9 mouse cellular contexts compared by ENCODE assay signal in the genomic region with DNA sequence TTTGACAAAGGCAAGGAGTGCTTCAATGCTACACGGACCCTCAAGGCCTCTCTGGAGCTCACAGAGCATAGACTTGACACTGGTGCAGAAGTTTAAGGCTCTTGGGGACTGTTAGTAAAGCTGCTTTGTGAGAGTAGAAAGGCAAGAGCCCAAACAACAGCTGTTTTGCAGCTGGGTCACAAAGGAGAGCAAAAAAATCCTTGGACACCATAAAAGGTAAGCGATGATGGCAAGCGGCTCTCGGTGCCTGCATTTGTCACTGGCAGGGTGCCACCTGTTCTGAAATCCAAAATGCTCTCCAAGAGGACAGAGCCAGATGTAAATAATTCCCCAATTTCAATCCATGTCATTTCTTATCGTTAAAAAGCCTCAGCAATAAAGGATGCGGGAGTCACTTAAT.
A peak's percentile ranks its signal among the peaks of the same experiment; 100 is the strongest.
DNase-seq lines count a peak whose midpoint lies in the region; ATAC-seq and TF ChIP-seq lines count a peak whose summit lies in the region.
"Had no signal": no experiment of that assay in that cellular context is flagged by ENCODE, and none has a peak within 500 bp of the region (broad histone marks: within the 10 kb centered on the region; RNA-seq: fewer than 3 reads in every experiment).

No protein-coding gene starts in this region.

- H3K4me1 ChIP-seq in embryonic facial prominence, embryonic 15.5 days: 0 out of 2 replicates have a peak, but pooled peaks cover 6% of the 10 kb centered on the region
- peaks cover 11% of the 10 kb centered on the region for H3K4me1 ChIP-seq in limb, embryonic 10.5 days
- H3K4me1 ChIP-seq in stomach, embryonic 16.5 days (ENCODE audit: control insufficient read depth, insufficient read depth, low read length): peaks cover 2% of the 10 kb centered on the region; the same call in 1 of the 2 replicates
- H3K4me1 ChIP-seq in midbrain, embryonic 10.5 days: no peaks in the 10 kb centered on the region
- H3K4me1 ChIP-seq: liver, embryonic 13.5 days had no signal

- peak overlapping the region; percentile 66 for H3K27ac ChIP-seq in layer of hippocampus, adult 2 months
- peak overlapping the region; percentile 58; the same call in 1 of the 2 replicates for H3K27ac ChIP-seq in embryonic facial prominence, embryonic 15.5 days (replicated peaks)
- peak overlapping the region; percentile 56; the same call in 1 of the 2 replicates for H3K27ac ChIP-seq in limb, embryonic 10.5 days
- H3K27ac ChIP-seq in stomach, embryonic 16.5 days (ENCODE audit: low read length): peak overlapping the region; percentile 51
- no peak overlapping the region for H3K27ac ChIP-seq in midbrain, embryonic 10.5 days (replicated peaks)
- H3K27ac ChIP-seq: liver, embryonic 13.5 days had no signal

- H3K4me2 ChIP-seq in embryonic facial prominence, embryonic 15.5 days (replicated peaks): no peak overlapping the region
- peak overlapping the region; percentile 24 for H3K4me2 ChIP-seq in stomach, embryonic 16.5 days (ENCODE audit: low read depth, low read length)
- H3K4me2 ChIP-seq: liver, embryonic 13.5 days had no signal

- H3K27me3 ChIP-seq in embryonic facial prominence, embryonic 15.5 days: no peaks in the 10 kb centered on the region
- no peaks in the 10 kb centered on the region for H3K27me3 ChIP-seq in limb, embryonic 10.5 days (ENCODE audit: low read depth, poor library complexity, severe bottlenecking)
- H3K27me3 ChIP-seq in stomach, embryonic 16.5 days (ENCODE audit: control insufficient read depth, insufficient read depth, low read length): no peaks in the 10 kb centered on the region
- H3K27me3 ChIP-seq in midbrain, embryonic 10.5 days (ENCODE audit: low read depth, poor library complexity, severe bottlenecking): no peaks in the 10 kb centered on the region
- H3K27me3 ChIP-seq: liver, embryonic 13.5 days had no signal

- no peak for TF ChIP-seq CTCF in layer of hippocampus, adult 2 months (conservative IDR thresholded peaks at IDR 0.05)

- no peaks in the 10 kb centered on the region for H3K36me3 ChIP-seq in embryonic facial prominence, embryonic 15.5 days
- H3K36me3 ChIP-seq in limb, embryonic 10.5 days: no peaks in the 10 kb centered on the region
- H3K36me3 ChIP-seq in stomach, embryonic 16.5 days (ENCODE audit: control insufficient read depth, insufficient read depth, low read length): no peaks in the 10 kb centered on the region
- no peaks in the 10 kb centered on the region for H3K36me3 ChIP-seq in midbrain, embryonic 10.5 days
- H3K36me3 ChIP-seq: liver, embryonic 13.5 days had no signal

- no peak overlapping the region for H3K9ac ChIP-seq in embryonic facial prominence, embryonic 15.5 days
- H3K9ac ChIP-seq in stomach, embryonic 16.5 days (ENCODE audit: low read length): no peak overlapping the region
- H3K9ac ChIP-seq: liver, embryonic 13.5 days had no signal

- peak; percentile 34; the same call in 1 of the 2 replicates for ATAC-seq in embryonic facial prominence, embryonic 15.5 days (ENCODE audit: insufficient number of reproducible peaks, low FRiP score, low TSS enrichment, low read depth)
- ATAC-seq in stomach, embryonic 16.5 days (ENCODE audit: insufficient read depth, low FRiP score): no peak
- ATAC-seq in erythroid progenitor cell, adult 5-6 weeks (replicated peaks; ENCODE audit: low FRiP score, poor library complexity, severe bottlenecking): no peak

- WGBS in embryonic facial prominence, embryonic 15.5 days: 33% methylated on average over 6 of the region's 6 CpGs
- 68% methylated on average over 6 of the region's 6 CpGs for WGBS in limb, embryonic 10.5 days
- WGBS in stomach, embryonic 16.5 days: 48% methylated on average over 6 of the region's 6 CpGs
- WGBS in midbrain, embryonic 10.5 days: 87% methylated on average over 6 of the region's 6 CpGs

- H3K9me3 ChIP-seq in embryonic facial prominence, embryonic 15.5 days (replicated peaks): no peaks in the 10 kb centered on the region
- no peaks in the 10 kb centered on the region for H3K9me3 ChIP-seq in limb, embryonic 10.5 days (replicated peaks)
- no peaks in the 10 kb centered on the region for H3K9me3 ChIP-seq in stomach, embryonic 16.5 days (replicated peaks; ENCODE audit: control insufficient read depth, low read length)
- H3K9me3 ChIP-seq in midbrain, embryonic 10.5 days (replicated peaks): no peaks in the 10 kb centered on the region
- H3K9me3 ChIP-seq: liver, embryonic 13.5 days had no signal

- DNase-seq in layer of hippocampus, adult 2 months (ENCODE audit: low spot score in 2 of 2): no peak
- DNase-seq in layer of hippocampus, adult 11-12 months (ENCODE audit: low spot score): no peak
- peak; percentile 32 for DNase-seq in limb, embryonic 10.5 days (ENCODE audit: low spot score)
- no peak for DNase-seq in embryo, embryonic 11 days
- no peak for DNase-seq in midbrain, embryonic 10.5 days (ENCODE audit: low spot score)
- DNase-seq: liver, embryonic 13.5 days had no signal

- no peak overlapping the region for H3K4me3 ChIP-seq in layer of hippocampus, adult 2 months
- H3K4me3 ChIP-seq in embryonic facial prominence, embryonic 15.5 days (replicated peaks): no peak overlapping the region
- H3K4me3 ChIP-seq in limb, embryonic 10.5 days: no peak overlapping the region
- H3K4me3 ChIP-seq in stomach, embryonic 16.5 days (replicated peaks; ENCODE audit: low read length): no peak overlapping the region
- H3K4me3 ChIP-seq in midbrain, embryonic 10.5 days: no peak overlapping the region
- H3K4me3 ChIP-seq: liver, embryonic 13.5 days had no signal
